Mouse (Mus musculus) ES-Bruce4 (cell line): ENCODE results near the gene BC016579.

Experiments
- CTCF ChIP-seq: IDR thresholded peaks from one replicate; pipeline ENCODE4 v1.8.1; 2011; ENCODE audit warnings: low read depth, low read length
- EP300 ChIP-seq: IDR thresholded peaks from 2 replicates; pipeline ENCODE4 v1.6.1; 2011; ENCODE audit warnings: low read depth, low read length; ENCODE audit not compliant: insufficient read depth

DNA sequence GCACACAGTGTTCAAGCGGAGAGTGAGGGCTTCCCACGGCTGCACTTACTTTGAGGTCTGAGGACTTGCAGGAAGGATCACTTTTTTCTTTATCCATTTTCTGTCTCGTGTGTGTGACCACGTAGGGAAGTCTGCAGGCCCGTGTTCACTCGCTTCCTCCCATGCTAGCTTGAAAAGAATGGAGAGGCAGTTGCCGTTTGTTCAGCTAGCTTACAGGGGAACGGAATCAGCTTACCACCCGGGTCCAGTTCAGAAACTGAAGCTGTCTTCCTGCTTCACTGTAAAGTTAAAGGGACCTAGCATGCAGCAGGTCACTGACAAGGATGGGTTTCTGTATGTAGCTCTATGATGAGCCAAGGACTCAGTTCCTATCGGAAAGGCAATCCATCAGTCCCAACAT, 39.7 kb upstream of the BC016579 start, which contains the start of gene Tmprss7:
- TF ChIP-seq EP300 (no peak), CTCF (no peak)
